Mouse (Mus musculus) thymus, adult 2 months (tissue): ENCODE data around the gene Colgalt1.

Experiments used
- CTCF ChIP-seq: fragments of 200-500 bp; IDR thresholded peaks from 2 replicates; pipeline ENCODE4 v1.5.1; 2012; ENCODE audit warnings: mild to moderate bottlenecking, control low read depth, low read length, moderate library complexity, borderline replicate concordance; ENCODE audit not compliant: control insufficient read depth, poor library complexity, insufficient read depth; ENCODE audit errors: extremely low read depth
- POLR2A ChIP-seq: fragments of 200-500 bp; IDR thresholded peaks from 2 replicates; pipeline ENCODE4 v1.6.1; 2012; ENCODE audit warnings: mild to moderate bottlenecking, low read length, control low read depth, moderate library complexity; ENCODE audit not compliant: control insufficient read depth, poor library complexity, insufficient read depth; ENCODE audit errors: extremely low read depth

GRCm38 (mm10) chr8:71574426-71574825, 36.4 kb upstream of the Colgalt1 start:
- no peak for TF ChIP-seq CTCF
- TF ChIP-seq POLR2A = no peak
